Mouse (Mus musculus) testis, adult 2 months (tissue): Measurements from ENCODE around the gene Pkhd1. TPM values are rescaled to one million over a fixed set of nuclear protein-coding genes. Genes with fewer than 3 reads are reported as not detected.

Experiments
- H3K27ac ChIP-seq: fragments of 200-500 bp; 2 replicates; pipeline ENCODE4 v1.5.1; 2012; ENCODE audit warnings: low read depth, low read length; ENCODE audit not compliant: control insufficient read depth, insufficient read depth
- H3K27me3 ChIP-seq: fragments of 200-500 bp; 2 replicates; pipeline ENCODE4 v1.6.1; 2012; ENCODE audit warnings: mild to moderate bottlenecking, low read length, moderate library complexity; ENCODE audit not compliant: control insufficient read depth, insufficient read depth
- H3K36me3 ChIP-seq: fragments of 200-500 bp; 2 replicates; pipeline ENCODE4 v1.6.1; 2012; ENCODE audit warnings: mild to moderate bottlenecking, low read length; ENCODE audit not compliant: control insufficient read depth, insufficient read depth
- H3K4me1 ChIP-seq: fragments of 200-500 bp; 2 replicates; pipeline ENCODE4 v1.6.1; 2012; ENCODE audit warnings: low read length; ENCODE audit not compliant: control insufficient read depth, insufficient read depth
- H3K4me3 ChIP-seq: fragments of 200-500 bp; 2 replicates; pipeline ENCODE4 v1.5.1; 2012; ENCODE audit warnings: low read depth, mild to moderate bottlenecking, low read length, moderate library complexity, mixed read lengths; ENCODE audit not compliant: control insufficient read depth
- CTCF ChIP-seq: fragments of 200-500 bp; IDR thresholded peaks from 2 replicates; pipeline ENCODE4 v1.5.1; 2012; ENCODE audit warnings: low read depth, mild to moderate bottlenecking, inconsistent platforms, low read length, moderate library complexity; ENCODE audit not compliant: control insufficient read depth, insufficient read depth, insufficient replicate concordance
- POLR2A ChIP-seq: fragments of 200-500 bp; IDR thresholded peaks from 2 replicates; pipeline ENCODE4 v1.6.1; 2012; ENCODE audit warnings: low read depth, mild to moderate bottlenecking, inconsistent platforms, low read length, moderate library complexity; ENCODE audit not compliant: control insufficient read depth
- polyA plus RNA-seq: library from polyadenylated mRNA; depleted of rRNA; stranded (reverse); fragments of >200 nt; gene quantifications from 2 replicates; pipeline ENCODE4 v1.2.3, GENCODE M21; 2012

Pkhd1 gene
- polyA plus RNA-seq, 1 experiment = 0.02 TPM

- no peaks in the 10 kb centered on the region for H3K4me1 ChIP-seq
- TF ChIP-seq POLR2A (no peak), CTCF (no peak)
- no peaks in the 10 kb centered on the region for H3K36me3 ChIP-seq
- no peak overlapping the region for H3K4me3 ChIP-seq
- H3K27me3 ChIP-seq = no peaks in the 10 kb centered on the region
- no peak overlapping the region for H3K27ac ChIP-seq
Measured at GRCm38 (mm10) chr1:20344651-20345050, 273.2 kb downstream of the Pkhd1 start.

GRCm38 (mm10) chr1:20311485-20311884, 306.4 kb downstream of the Pkhd1 start:
- H3K27me3 ChIP-seq = no peaks in the 10 kb centered on the region

GRCm38 (mm10) chr1:20310925-20311324, 306.9 kb downstream of the Pkhd1 start:
- Histone ChIP-seq H3K4me1 (no peaks in the 10 kb centered on the region), H3K27me3 (no peaks in the 10 kb centered on the region), H3K27ac (no peak overlapping the region), H3K36me3 (no peaks in the 10 kb centered on the region), H3K4me3 (no peak overlapping the region)
- TF ChIP-seq CTCF = no peak
- TF ChIP-seq POLR2A = no peak

More at GRCm38 (mm10) chr1:20311485-20311884, 306.4 kb downstream of the Pkhd1 start:
- no peaks in the 10 kb centered on the region for H3K4me1 ChIP-seq
- H3K4me3 ChIP-seq = no peak overlapping the region
- TF ChIP-seq CTCF = no peak
- no peak for TF ChIP-seq POLR2A
- H3K36me3 ChIP-seq = no peaks in the 10 kb centered on the region
- H3K27ac ChIP-seq = no peak overlapping the region

GRCm38 (mm10) chr1:20306116-20306515, 311.7 kb downstream of the Pkhd1 start:
- H3K4me1 ChIP-seq = no peaks in the 10 kb centered on the region
- no peaks in the 10 kb centered on the region for H3K27me3 ChIP-seq
- no peak for TF ChIP-seq CTCF
- TF ChIP-seq POLR2A = no peak
- no peak overlapping the region for H3K4me3 ChIP-seq
- no peak overlapping the region for H3K27ac ChIP-seq
- H3K36me3 ChIP-seq = no peaks in the 10 kb centered on the region

GRCm38 (mm10) chr1:20302943-20303578, 314.8 kb downstream of the Pkhd1 start:
- Histone ChIP-seq H3K27me3 (no peaks in the 10 kb centered on the region), H3K4me1 (no peaks in the 10 kb centered on the region), H3K4me3 (no peak overlapping the region), H3K27ac (no peak overlapping the region), H3K36me3 (no peaks in the 10 kb centered on the region)
- TF ChIP-seq POLR2A (no peak), CTCF (no peak)

GRCm38 (mm10) chr1:20302187-20302942, 315.5 kb downstream of the Pkhd1 start:
- Histone ChIP-seq H3K27me3 (no peaks in the 10 kb centered on the region), H3K27ac (no peak overlapping the region), H3K4me3 (no peak overlapping the region), H3K4me1 (no peaks in the 10 kb centered on the region), H3K36me3 (no peaks in the 10 kb centered on the region)
- no peak for TF ChIP-seq POLR2A
- TF ChIP-seq CTCF = no peak

GRCm38 (mm10) chr1:20301631-20302030, 316.2 kb downstream of the Pkhd1 start:
- no peak overlapping the region for H3K27ac ChIP-seq
- no peak for TF ChIP-seq POLR2A
- TF ChIP-seq CTCF = no peak
- no peak overlapping the region for H3K4me3 ChIP-seq
- H3K4me1 ChIP-seq = no peaks in the 10 kb centered on the region
- no peaks in the 10 kb centered on the region for H3K36me3 ChIP-seq
- no peaks in the 10 kb centered on the region for H3K27me3 ChIP-seq
